Mouse (Mus musculus): ENCODE measurements around the gene Adamts5.

Adamts5 gene

DNA sequence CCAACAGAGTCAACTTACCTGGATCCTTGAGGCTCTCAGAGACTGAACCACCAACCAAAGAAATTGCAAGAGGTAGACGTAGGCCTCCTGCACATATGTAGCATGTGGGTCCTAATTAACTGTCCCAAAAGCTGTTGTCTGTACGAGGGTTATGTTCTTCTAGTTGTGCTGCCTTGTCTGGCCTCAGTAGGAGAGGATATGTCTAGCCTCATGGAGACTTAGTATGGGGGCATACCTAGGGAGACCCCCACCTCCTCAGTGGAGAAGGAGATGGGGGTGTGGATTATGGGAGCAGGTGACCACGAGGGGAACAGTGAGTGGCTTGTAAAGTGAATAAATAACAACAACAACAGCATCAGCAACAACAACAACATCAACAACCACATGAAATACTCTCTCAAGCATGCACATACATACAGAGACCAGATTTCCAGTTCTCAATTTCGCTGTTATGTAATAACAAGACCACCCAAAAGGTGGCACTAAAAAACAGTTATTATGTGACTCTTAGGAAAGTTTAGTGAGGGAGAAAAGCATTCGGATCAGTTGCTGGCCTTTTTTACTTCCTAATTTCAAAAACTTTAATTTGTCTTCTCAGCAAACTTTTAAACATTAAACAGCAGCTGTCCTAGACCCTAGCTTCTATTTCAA is 81.7 kb downstream of the Adamts5 start:
- no peak for DNase-seq

DNA sequence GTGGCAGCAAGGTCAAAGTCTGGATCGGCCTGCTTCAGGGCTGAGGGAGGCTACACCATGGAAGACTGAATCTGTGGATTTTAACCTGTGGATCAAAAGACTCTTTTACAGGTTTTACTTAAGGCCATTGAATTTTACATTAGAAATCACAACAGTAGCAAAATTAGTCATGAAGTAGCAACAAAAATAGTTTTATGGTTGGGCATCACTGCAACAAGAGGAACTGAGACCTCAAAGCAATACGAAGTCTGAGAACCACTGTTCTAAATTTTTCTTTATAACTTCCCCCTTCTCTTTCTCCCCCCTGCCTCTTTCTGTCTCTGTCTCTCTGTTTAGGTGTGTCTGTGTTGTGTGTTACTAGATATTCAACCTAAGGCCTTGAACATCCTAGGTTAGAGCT is 87.5 kb downstream of the Adamts5 start:
- DNase-seq, result no peak

DNA sequence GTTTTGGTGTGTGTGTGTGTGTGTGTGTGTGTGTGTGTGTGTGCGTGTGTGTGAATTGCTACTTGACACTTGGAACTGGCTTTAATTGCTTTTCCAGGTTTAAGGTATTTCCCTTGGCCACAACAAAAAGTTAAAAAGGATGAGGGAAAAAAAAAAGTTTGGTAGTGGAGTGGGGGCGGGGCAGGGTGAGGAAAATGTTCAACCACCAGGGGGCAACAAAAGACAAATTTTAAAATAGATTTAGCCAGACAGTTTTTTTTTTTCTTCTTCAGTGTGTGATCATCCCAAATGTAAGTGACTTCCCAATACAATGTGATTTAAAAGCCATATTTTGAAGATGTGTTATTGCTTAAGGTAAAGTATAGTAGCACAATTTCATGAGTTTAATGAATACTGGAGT is 94.0 kb downstream of the Adamts5 start:
- DNase-seq, result peak; percentile 70 to 80

DNA sequence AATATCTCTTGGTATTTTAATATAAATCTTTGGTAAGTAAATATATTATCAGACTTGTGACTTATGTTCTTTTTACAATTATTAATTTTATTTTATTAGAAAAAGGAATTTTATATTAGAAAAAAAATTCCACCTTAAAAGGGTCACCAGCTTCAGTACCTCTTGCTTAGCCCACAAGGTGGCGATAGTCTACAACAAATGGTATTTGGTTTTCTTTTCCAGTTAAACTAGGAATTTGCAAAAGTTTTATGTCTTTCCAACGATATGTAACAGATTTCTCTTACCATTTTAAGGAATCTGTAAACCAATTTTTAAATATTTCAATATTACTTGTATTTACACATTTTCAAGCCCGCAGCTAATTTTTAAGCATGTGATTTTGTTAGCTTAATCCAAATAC is 94.6 kb downstream of the Adamts5 start:
- peak; percentile 73 to 83 for DNase-seq
